Mouse (Mus musculus): ENCODE results near the gene Sorcs2. TPM values are rescaled to one million over a fixed set of nuclear protein-coding genes. Genes with fewer than 3 reads are reported as not detected.

The Sorcs2 gene
- polyA plus RNA-seq, 1 experiment, result 2.3 TPM

DNA sequence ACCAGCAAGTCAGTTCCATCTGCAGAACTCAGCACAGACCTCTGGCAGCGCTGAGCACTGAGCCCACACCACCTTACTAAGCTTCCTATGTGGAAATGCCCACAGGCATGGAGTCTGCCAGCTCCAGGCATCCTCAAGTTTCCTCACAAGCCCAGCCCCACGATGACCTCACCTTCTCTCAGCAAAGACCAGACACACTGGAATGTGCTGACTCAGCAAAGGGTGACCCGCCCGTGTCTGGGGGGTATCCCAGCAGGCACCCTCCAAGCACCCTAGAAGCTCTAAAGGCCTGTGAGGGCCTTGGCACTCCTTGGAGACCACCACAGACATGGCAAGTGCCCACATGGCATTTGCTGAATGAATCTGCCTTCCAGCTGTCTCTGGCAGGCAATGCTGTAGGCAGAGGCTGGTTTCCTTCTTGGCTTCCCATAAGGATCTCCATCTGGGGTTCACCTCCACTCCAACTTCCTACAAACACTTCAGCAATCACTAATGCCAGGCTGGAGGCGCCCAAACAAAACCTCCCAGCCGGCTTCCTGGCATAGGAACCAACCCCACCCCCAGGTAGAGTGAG, 17.9 kb downstream of the Sorcs2 start:
- Histone ChIP-seq H3K36me3 (ENCODE audit: control insufficient read depth, insufficient read depth, low read length) (no peaks in the 10 kb centered on the region), H3K4me1 (ENCODE audit: control insufficient read depth, insufficient read depth, insufficient read length) (peaks cover 27% of the 10 kb centered on the region; the same call in 1 of the 2 replicates), H3K27ac (ENCODE audit: insufficient read depth, low read length) (no peak overlapping the region), H3K27me3 (ENCODE audit: control insufficient read depth, insufficient read depth, low read length) (no peaks in the 10 kb centered on the region), H3K4me3 (ENCODE audit: extremely low read depth, insufficient read depth, insufficient read length) (no peak overlapping the region)
- WGBS, result 74% methylated on average over 6 of the region's 6 CpGs
- no peak for DNase-seq (ENCODE audit: low read depth in 1 of 2, low spot score in 2 of 2)
- TF ChIP-seq CTCF (IDR thresholded peaks at IDR 0.05; ENCODE audit: extremely low read depth, insufficient read depth, insufficient read length, insufficient replicate concordance), result no peak
- no peak for TF ChIP-seq POLR2A (IDR thresholded peaks at IDR 0.05; ENCODE audit: low read depth, low read length)

DNA sequence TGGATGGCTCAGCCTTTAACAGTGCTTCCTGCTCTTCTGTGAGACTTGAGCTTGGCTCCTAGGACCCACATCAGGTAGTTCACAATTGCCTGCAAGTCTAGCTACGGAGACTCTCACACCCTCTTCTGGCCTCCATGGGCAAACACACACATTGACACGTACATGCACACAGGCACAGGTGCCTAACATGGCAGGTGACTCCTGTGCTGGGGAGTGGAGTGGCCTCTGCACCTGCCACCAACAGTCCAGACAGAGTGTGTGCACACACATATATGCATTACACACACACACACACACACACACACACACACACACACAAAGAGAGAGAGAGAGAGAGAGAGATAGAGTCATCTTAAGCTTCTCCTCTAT, 19.6 kb downstream of the Sorcs2 start:
- Histone ChIP-seq H3K36me3 (ENCODE audit: control insufficient read depth, insufficient read depth, low read length) (no peaks in the 10 kb centered on the region), H3K4me3 (ENCODE audit: extremely low read depth, insufficient read depth, insufficient read length) (no peak overlapping the region), H3K4me1 (ENCODE audit: control insufficient read depth, insufficient read depth, insufficient read length) (peaks cover 43% of the 10 kb centered on the region; the same call in 1 of the 2 replicates), H3K27me3 (ENCODE audit: control insufficient read depth, insufficient read depth, low read length) (no peaks in the 10 kb centered on the region), H3K27ac (ENCODE audit: insufficient read depth, low read length) (peak overlapping the region; percentile 77; the same call in 1 of the 2 replicates)
- 55% methylated on average over 2 of the region's 2 CpGs for WGBS
- no peak for TF ChIP-seq POLR2A (IDR thresholded peaks at IDR 0.05; ENCODE audit: low read depth, low read length)
- no peak for TF ChIP-seq CTCF (IDR thresholded peaks at IDR 0.05; ENCODE audit: extremely low read depth, insufficient read depth, insufficient read length, insufficient replicate concordance)
- no peak for DNase-seq (ENCODE audit: low read depth in 1 of 2, low spot score in 2 of 2)

DNA sequence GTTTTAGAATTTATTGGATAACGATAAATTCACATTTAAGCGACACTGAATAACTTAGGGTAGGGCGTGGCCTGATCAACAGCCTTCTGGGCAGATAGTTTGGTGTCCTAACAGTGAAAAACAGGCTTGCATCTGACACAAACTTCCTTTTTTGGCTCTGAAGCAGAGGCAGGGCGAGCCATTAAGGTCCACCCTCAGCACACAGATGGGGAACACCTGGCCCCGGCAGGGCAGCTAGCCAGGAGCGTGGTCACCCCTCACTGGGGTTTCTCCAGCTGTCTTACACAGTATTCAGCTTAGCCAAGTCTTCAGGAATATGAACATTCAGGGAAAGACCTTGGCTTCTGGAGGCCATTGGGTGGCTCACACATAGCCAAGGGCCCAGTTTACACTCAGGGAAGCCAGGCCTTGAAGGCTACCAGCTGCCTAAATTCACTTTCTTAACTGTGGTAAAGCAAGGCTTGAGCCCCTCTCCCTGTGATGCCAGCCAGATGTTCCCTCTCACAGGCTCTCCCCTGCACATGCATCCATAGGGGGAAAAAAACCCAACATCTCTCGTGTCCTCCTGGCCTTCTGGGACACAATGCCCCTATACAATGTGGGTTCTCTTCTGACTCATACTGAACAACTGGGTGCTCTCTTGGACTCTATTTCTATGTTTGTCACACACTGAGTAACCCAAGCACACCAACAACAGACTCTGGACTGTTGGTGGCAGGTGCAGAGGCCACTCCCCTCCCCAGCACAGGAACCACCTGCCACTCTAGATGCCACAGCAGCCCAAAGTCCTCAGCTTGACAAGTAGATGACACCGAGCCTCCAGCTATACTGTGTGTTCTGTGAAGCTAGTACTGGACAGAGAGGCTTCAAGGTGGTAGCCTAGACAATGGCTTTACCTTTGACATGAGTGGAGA, 20.2 kb downstream of the Sorcs2 start:
- peak overlapping the region; percentile 77 for H3K27ac ChIP-seq (ENCODE audit: insufficient read depth, low read length)
- TF ChIP-seq POLR2A (IDR thresholded peaks at IDR 0.05; ENCODE audit: low read depth, low read length) (no peak), CTCF (IDR thresholded peaks at IDR 0.05; ENCODE audit: extremely low read depth, insufficient read depth, insufficient read length, insufficient replicate concordance) (no peak)
- peak in 1 of 2 experiments; percentile 33 for DNase-seq (ENCODE audit: low read depth in 1 of 2, low spot score in 2 of 2)
- no peaks in the 10 kb centered on the region for H3K27me3 ChIP-seq (ENCODE audit: control insufficient read depth, insufficient read depth, low read length)
- peaks cover 50% of the 10 kb centered on the region; the same call in 1 of the 2 replicates for H3K4me1 ChIP-seq (ENCODE audit: control insufficient read depth, insufficient read depth, insufficient read length)
- no peak overlapping the region for H3K4me3 ChIP-seq (ENCODE audit: extremely low read depth, insufficient read depth, insufficient read length)
- H3K36me3 ChIP-seq (ENCODE audit: control insufficient read depth, insufficient read depth, low read length), result no peaks in the 10 kb centered on the region
- 21% methylated on average over 8 of the region's 8 CpGs for WGBS

DNA sequence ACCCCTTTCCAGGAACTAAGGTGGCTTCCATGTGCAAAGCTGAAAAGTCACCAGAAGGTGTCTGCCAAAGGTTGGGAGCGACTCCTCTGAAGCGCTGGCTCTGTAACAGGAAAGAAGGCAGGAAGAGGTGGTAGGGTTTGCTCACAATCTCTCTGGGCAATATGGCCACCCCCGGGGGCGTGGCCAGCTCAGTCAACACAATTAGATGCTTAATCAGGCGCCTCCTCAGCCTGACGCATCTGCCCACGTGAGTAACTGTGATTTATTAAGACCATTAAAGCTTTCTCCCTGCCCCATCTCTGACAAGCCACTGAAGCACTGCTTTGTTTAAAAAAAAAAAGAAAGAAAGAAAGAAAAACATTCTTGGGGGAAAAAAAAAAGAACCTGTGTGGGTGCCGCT, 22.1 kb downstream of the Sorcs2 start:
- no peak for TF ChIP-seq CTCF (IDR thresholded peaks at IDR 0.05; ENCODE audit: extremely low read depth, insufficient read depth, insufficient read length, insufficient replicate concordance)
- no peak for TF ChIP-seq POLR2A (IDR thresholded peaks at IDR 0.05; ENCODE audit: low read depth, low read length)
- 32% methylated on average over 8 of the region's 8 CpGs for WGBS
- H3K36me3 ChIP-seq (ENCODE audit: control insufficient read depth, insufficient read depth, low read length), result no peaks in the 10 kb centered on the region
- no peaks in the 10 kb centered on the region for H3K27me3 ChIP-seq (ENCODE audit: control insufficient read depth, insufficient read depth, low read length)
- peak overlapping the region; percentile 24; the same call in 1 of the 2 replicates for H3K27ac ChIP-seq (ENCODE audit: insufficient read depth, low read length)
- no peak overlapping the region for H3K4me3 ChIP-seq (ENCODE audit: extremely low read depth, insufficient read depth, insufficient read length)
- peaks cover 58% of the 10 kb centered on the region; the same call in 1 of the 2 replicates for H3K4me1 ChIP-seq (ENCODE audit: control insufficient read depth, insufficient read depth, insufficient read length)
- no peak for DNase-seq (ENCODE audit: low read depth in 1 of 2, low spot score in 2 of 2)

DNA sequence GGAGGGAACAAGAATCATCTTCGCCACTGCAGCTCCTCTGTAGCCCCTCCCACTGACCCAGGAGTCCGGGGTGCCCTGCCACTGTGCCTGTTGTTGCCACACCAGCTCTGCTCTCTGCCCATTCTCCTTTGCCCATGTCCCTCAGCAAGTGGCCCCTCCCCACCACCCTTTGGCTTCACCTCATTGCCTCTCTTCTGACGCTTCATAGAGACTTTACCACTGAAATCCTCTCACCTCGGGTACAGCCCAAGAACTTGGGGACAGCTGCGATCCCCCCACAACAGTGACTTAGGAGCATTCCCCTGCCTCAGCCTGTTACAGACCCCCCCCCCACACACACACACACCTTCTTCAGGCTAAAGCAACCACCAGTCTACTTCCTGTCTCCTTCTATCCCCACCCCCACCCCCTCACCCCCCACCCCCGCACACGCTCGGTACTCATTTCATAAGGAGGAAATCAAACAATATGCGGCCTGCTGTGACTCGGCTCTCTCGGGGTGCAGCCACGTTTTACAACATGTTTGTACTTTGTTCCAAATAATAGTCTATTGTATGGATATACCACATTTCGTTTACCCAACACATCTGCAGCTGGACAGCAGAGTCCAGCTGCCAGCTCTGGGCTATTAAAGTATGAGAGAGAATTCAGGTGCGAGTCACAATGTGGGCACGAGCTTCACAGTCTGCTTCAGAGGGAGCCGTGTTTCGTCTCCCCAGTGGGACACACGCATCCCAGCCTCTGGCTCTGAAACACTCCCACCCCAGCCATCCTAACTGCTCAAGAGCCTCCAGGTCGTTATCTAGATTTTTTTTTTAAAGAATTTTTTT, 23.5 kb downstream of the Sorcs2 start:
- Histone ChIP-seq H3K36me3 (ENCODE audit: control insufficient read depth, insufficient read depth, low read length) (no peaks in the 10 kb centered on the region), H3K27me3 (ENCODE audit: control insufficient read depth, insufficient read depth, low read length) (no peaks in the 10 kb centered on the region), H3K4me3 (ENCODE audit: extremely low read depth, insufficient read depth, insufficient read length) (no peak overlapping the region; the same call in 1 of the 2 replicates), H3K4me1 (ENCODE audit: control insufficient read depth, insufficient read depth, insufficient read length) (peaks cover 58% of the 10 kb centered on the region; the same call in 1 of the 2 replicates), H3K27ac (ENCODE audit: insufficient read depth, low read length) (peak overlapping the region; percentile 82)
- WGBS, result 18% methylated on average over 19 of the region's 19 CpGs
- peak in 1 of 2 experiments; percentile 33 for DNase-seq (ENCODE audit: low read depth in 1 of 2, low spot score in 2 of 2)
- TF ChIP-seq POLR2A (IDR thresholded peaks at IDR 0.05; ENCODE audit: low read depth, low read length) (no peak), CTCF (IDR thresholded peaks at IDR 0.05; ENCODE audit: extremely low read depth, insufficient read depth, insufficient read length, insufficient replicate concordance) (no peak)

DNA sequence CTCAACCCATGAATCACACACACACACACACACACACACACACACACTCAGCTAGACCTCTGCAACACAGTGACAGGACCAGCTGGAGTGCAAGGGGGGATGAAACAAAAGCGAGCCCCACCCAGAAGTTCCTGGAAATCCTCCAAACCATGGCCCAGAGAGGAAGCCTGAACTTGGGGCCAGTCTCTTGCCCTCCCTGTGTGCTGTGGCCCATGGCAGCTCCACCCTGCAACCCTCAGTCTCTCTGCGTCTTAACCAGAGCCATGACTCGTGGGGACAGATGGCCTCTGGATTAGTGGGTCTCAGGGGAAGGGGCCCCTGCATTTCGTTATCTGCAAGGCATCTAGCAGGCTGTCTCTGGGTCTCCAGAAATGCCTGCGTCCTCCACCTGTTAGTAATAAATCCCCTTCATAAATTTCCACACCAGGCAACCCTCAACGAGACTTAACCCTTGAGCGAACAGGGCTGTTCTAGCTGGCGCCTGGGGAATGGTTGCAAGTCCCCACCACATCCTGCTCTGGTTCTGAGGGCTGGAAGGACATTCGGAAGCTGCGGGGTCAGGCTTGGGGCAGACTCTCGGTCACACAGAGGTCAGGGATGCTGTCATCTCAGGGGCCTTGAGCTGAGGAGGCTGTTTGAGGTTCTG, 24.6 kb downstream of the Sorcs2 start:
- peak in 1 of 2 experiments; percentile 48 for DNase-seq (ENCODE audit: low read depth in 1 of 2, low spot score in 2 of 2)

More for the DNA sequence above, 24.6 kb downstream of the Sorcs2 start:
- H3K27me3 ChIP-seq (ENCODE audit: control insufficient read depth, insufficient read depth, low read length), result no peaks in the 10 kb centered on the region
- no peak overlapping the region for H3K4me3 ChIP-seq (ENCODE audit: extremely low read depth, insufficient read depth, insufficient read length)
- H3K4me1 ChIP-seq (ENCODE audit: control insufficient read depth, insufficient read depth, insufficient read length), result peaks cover 58% of the 10 kb centered on the region; the same call in 1 of the 2 replicates
- TF ChIP-seq CTCF (IDR thresholded peaks at IDR 0.05; ENCODE audit: extremely low read depth, insufficient read depth, insufficient read length, insufficient replicate concordance), result no peak
- no peak for TF ChIP-seq POLR2A (IDR thresholded peaks at IDR 0.05; ENCODE audit: low read depth, low read length)
- no peaks in the 10 kb centered on the region for H3K36me3 ChIP-seq (ENCODE audit: control insufficient read depth, insufficient read depth, low read length)
- WGBS, result 9% methylated on average over 11 of the region's 11 CpGs
- peak overlapping the region; percentile 82 for H3K27ac ChIP-seq (ENCODE audit: insufficient read depth, low read length)

All from spleen, adult 2 months (tissue).